Mouse (Mus musculus): ENCODE results near the gene Kcnt2.

The Kcnt2 gene

GRCm38 (mm10) chr1:140492237-140492636 is 246.3 kb downstream of the Kcnt2 start:
- DNase-seq (ENCODE audit: low spot score in 2 of 2) = no peak

- no peak for DNase-seq (ENCODE audit: low spot score in 2 of 2)
Observed at GRCm38 (mm10) chr1:140513451-140513850, 267.5 kb downstream of the Kcnt2 start.

- no peak for DNase-seq (ENCODE audit: low spot score in 2 of 2)
Observed at GRCm38 (mm10) chr1:140531285-140531908, 285.4 kb downstream of the Kcnt2 start.

GRCm38 (mm10) chr1:140534849-140535248 is 288.9 kb downstream of the Kcnt2 start:
- no peak for DNase-seq (ENCODE audit: low spot score in 2 of 2)

GRCm38 (mm10) chr1:140542066-140542465 is 296.1 kb downstream of the Kcnt2 start:
- DNase-seq (ENCODE audit: low spot score in 2 of 2) = no peak

GRCm38 (mm10) chr1:140548711-140549110 is 302.8 kb downstream of the Kcnt2 start:
- no peak for DNase-seq (ENCODE audit: low spot score in 2 of 2)

- no peak for DNase-seq (ENCODE audit: low spot score in 2 of 2)
Observed at GRCm38 (mm10) chr1:140560801-140561200, 314.8 kb downstream of the Kcnt2 start.

GRCm38 (mm10) chr1:140572141-140572540 is 326.2 kb downstream of the Kcnt2 start:
- no peak for DNase-seq (ENCODE audit: low spot score in 2 of 2)

- no peak for DNase-seq (ENCODE audit: low spot score in 2 of 2)
Observed at GRCm38 (mm10) chr1:140578607-140579006, 332.6 kb downstream of the Kcnt2 start.

- no peak for DNase-seq (ENCODE audit: low spot score in 2 of 2)
Observed at GRCm38 (mm10) chr1:140588302-140588701, 342.3 kb downstream of the Kcnt2 start.

GRCm38 (mm10) chr1:140608765-140609297 is 362.9 kb downstream of the Kcnt2 start:
- no peak for DNase-seq (ENCODE audit: low spot score in 2 of 2)

GRCm38 (mm10) chr1:140613101-140613500 is 367.1 kb downstream of the Kcnt2 start:
- no peak for DNase-seq (ENCODE audit: low spot score in 2 of 2)

- DNase-seq (ENCODE audit: low spot score in 2 of 2) = no peak
Observed at GRCm38 (mm10) chr1:140614840-140615239, 368.9 kb downstream of the Kcnt2 start.

GRCm38 (mm10) chr1:140618164-140618563 is 372.2 kb downstream of the Kcnt2 start:
- no peak for DNase-seq (ENCODE audit: low spot score in 2 of 2)

- no peak for DNase-seq (ENCODE audit: low spot score in 2 of 2)
Observed at GRCm38 (mm10) chr1:140624918-140625317, 379.0 kb downstream of the Kcnt2 start.

- no peak for DNase-seq (ENCODE audit: low spot score in 2 of 2)
Observed at GRCm38 (mm10) chr1:140659607-140660340, 413.8 kb downstream of the Kcnt2 start.

- no peak for DNase-seq (ENCODE audit: low spot score in 2 of 2)
Observed at GRCm38 (mm10) chr1:140660751-140661403, 414.9 kb downstream of the Kcnt2 start.

GRCm38 (mm10) chr1:140661404-140661787 is 415.4 kb downstream of the Kcnt2 start:
- no peak for DNase-seq (ENCODE audit: low spot score in 2 of 2)
